Mouse (Mus musculus) testis, postnatal 14 days (tissue): ENCODE measurements at regions not wholly inside any gene's neighbourhood (a gene's known extent, or its start where the extent isn't known, plus 50 kb on each side); places are given as distances from the start of the nearest gene placed in this dataset.

ENCODE experiments used
- DNase-seq: peaks from one replicate; pipeline ENCODE4 v3.0.0; 2021; ENCODE audit warnings: low spot score

GRCm38 (mm10) chr12:27140335-27140702 is 202.1 kb downstream of the Sox11 start:
- no peak for DNase-seq

DNA sequence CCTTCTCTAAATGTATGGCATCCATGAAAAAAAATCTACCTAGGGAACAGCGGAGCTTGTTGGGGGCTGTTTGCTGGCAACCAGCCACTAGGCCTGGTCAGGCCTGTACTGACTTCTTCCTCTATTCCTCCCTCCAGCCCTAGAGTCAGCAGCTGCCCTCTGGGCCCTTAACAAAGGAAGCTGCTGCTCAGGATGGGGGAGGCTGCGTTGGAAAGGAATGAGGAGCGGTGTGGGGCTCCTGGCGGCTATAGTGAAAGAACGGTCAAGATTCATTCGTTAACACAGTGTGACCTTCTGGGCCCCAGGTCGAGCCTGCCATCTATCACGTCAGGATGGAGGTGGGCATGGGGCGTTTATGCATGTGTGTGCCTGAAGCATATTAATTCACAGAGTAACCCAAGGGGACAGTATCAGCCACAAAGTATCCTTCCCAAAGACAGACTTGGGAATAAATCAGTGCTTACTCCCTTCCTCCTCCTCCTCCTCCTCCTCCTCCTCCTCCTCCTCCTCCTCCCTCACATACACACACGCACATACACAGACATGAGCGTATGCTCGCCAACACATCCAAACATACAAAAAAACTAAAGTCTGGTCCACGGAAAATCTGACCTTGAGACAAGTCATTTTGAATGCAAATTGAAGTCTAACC is 202.6 kb downstream of the Sox11 start:
- DNase-seq: no peak

DNA sequence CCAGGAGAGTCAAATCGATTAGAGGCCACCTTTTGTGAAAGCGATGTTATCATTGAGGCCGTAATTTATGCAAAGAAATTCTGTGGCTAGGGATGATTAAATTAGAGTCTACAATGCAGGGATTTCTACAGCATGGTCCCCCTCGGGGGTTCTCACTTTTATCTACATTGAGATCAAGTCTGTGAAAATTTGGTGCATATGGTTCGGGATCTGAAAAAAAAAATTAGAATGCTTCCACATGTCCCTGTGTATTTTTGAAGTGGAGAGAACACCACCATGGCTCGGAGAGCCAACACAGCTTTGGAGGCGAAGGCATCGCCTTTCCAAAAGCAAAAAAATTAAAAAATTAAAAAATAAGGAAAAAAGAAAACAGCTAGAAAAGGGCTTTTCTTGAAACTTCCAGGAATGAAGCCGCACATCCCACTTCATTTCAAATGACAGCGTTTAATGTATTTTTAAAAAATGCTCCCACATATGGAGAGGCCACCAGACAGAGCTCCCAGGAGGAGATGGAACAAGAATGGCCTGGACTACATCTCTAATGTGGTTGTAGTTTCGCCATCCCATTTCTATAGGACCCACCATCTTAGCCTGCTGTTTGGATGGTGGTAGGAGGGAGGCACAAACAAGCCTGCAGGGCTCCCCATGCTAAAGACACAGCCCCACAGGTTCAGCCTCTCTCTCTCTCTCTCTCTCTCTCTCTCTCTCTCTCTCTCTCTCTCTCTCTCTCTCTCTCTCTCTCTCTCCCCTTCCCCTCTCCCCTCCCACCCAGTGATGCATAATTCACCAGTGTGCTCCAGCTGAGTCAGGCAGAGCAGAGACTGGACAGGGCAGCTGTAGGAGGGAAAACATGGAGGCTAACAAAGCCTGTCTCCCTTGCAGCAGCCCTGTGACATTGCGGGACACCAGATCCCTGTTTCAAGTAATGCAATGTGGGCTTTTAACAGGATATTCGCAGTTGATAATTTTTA is 203.4 kb downstream of the Sox11 start:
- DNase-seq: no peak

DNA sequence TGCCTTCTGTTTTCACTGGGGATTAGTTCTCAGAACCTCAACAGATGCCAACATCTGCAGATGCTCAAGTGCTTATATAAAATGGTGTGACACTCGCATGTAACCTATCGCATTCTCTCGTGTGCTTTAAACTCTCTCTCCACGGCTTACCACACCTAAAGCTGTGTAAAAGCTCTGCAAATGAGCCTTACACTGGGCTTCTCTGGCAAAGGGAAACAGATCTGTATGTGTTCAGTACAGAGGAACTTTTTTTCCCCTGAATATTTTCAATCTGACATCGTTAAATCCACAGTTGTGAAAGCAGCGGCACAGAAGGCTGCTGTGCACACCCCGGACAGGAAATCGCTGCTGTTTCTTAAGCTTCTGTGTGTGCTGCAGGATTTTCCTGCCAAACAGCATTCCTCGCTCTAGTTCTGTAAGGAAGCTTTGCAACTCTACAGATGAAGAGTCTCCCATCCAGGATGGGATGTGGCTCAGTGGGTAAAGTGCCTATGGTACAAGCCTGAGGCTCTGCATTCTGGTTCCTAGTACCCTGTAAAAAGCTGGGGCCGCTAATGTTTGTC is 206.3 kb downstream of the Sox11 start:
- DNase-seq: no peak

GRCm38 (mm10) chr12:27130544-27130943 is 211.8 kb downstream of the Sox11 start:
- no peak for DNase-seq

- no peak for DNase-seq
Measured at GRCm38 (mm10) chr12:27127054-27127605, 215.2 kb downstream of the Sox11 start.

GRCm38 (mm10) chr12:27118581-27118980 is 223.8 kb downstream of the Sox11 start:
- no peak for DNase-seq

DNA sequence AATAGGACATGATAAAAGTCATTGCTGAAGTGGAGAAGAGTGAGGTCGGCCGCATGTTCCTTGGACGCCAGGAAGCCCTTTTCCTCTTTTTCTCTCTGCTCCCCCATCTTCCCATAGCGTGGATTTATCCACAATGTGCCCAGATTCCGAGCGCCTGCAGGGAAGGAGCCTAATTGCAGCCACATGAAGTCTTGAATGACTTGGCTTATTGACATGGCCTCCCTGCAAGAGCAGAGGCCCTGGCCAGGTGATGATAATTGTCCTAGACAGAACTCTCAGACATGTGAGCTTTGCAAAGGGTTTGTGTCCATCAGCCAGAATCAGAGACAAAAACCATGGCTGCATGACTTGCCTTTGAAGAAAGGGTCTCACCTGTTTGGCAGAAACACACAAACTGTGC is 227.0 kb downstream of the Sox11 start:
- no peak for DNase-seq

DNA sequence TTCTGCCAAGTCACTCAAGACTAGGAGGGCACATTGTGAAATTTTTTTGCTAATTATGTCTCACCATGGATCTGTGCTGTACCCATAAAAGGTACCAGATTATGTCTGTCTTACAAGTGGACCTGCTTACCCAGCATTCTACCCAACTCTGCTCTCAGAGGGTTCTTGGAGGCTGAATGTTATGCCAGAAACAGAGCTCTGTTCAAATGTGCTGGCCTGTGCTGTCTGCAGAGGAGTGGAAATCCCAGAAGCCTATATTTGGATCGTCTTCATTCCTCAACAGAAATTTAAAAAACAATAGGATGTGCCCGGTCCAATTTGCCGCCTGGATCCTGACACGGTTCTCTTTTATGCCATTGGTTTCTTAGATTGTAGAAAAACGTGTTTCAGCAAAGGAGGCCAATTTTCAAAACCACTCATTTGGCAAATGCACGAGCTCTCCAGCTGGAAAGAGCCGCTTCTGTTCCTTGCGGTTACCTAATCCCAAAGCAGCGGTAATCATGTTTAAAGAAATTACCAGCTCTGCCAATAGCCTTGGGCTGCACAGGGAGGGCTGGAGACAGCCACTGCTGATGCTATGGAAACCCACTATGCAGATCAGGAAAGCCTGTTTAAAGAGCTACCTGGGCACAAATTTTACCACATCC is 237.3 kb downstream of the Sox11 start:
- no peak for DNase-seq

DNA sequence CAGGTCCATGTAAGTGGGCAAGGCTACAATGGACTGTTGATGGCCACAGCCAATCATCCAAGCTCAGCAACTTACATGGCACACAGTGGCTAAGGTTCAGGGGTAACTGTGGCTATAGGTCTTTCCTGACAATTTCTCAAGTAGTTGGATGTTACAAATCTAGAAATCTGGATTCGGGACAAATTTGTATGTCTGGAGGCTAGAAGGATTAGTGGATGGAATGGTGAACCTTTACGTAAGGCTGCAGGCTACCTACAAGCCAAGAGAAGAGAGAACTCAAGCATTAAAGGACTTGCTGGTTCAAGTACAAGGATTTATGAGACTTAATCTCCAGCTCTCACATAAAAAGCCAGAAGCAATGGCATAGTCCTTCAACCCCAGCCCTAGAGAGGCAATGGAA is 239.4 kb downstream of the Sox11 start:
- DNase-seq: no peak

- DNase-seq: no peak
Measured at GRCm38 (mm10) chr12:27089206-27089605, 253.2 kb downstream of the Sox11 start.

GRCm38 (mm10) chr12:27085890-27086289 is 256.5 kb downstream of the Sox11 start:
- no peak for DNase-seq

- no peak for DNase-seq
Measured at GRCm38 (mm10) chr12:27083645-27084550, 258.5 kb downstream of the Sox11 start.

DNA sequence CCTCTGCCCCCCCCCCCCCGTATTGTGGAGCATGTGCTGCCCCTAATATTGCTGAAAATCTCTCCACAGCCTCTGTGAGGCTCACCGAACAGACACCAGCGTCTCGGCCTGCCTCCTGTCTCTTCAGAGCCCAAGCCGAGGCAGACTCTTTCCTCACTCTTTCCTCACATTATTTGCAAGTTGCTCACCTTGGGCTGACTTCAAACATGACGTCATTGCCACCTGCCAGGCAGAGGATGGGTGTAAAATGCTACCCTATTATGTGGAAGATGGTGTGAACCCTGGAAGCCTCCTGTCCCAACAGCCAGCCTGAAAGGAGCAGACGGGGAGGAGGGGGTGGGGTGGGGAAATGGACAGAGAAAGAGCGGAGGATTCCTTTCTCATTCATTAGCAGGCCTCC is 259.3 kb downstream of the Sox11 start:
- no peak for DNase-seq

DNA sequence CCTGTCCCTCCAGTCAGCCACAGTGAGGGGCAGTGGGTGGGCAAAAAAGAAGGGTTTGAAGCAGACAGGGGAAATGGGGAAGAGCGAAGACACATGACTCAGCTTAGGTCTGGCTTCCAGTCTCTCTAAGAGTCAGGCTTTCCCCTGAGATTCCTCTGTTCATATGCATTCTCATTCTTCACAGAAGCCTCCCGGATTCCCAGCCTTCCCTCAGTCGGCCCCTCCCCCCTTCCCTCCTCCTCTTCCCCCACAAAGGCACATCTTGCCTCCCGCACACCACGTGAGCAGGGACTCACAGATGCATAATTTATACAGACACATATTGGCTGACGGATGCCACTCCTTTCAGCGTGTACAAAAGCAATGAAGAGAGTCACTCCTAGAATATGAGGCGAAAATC is 259.8 kb downstream of the Sox11 start:
- no peak for DNase-seq

GRCm38 (mm10) chr12:27076107-27076738 is 266.2 kb downstream of the Sox11 start:
- no peak for DNase-seq

GRCm38 (mm10) chr12:27065011-27065517 is 277.3 kb downstream of the Sox11 start:
- no peak for DNase-seq

- DNase-seq: no peak
Measured at GRCm38 (mm10) chr12:27063518-27063917, 278.9 kb downstream of the Sox11 start.

DNA sequence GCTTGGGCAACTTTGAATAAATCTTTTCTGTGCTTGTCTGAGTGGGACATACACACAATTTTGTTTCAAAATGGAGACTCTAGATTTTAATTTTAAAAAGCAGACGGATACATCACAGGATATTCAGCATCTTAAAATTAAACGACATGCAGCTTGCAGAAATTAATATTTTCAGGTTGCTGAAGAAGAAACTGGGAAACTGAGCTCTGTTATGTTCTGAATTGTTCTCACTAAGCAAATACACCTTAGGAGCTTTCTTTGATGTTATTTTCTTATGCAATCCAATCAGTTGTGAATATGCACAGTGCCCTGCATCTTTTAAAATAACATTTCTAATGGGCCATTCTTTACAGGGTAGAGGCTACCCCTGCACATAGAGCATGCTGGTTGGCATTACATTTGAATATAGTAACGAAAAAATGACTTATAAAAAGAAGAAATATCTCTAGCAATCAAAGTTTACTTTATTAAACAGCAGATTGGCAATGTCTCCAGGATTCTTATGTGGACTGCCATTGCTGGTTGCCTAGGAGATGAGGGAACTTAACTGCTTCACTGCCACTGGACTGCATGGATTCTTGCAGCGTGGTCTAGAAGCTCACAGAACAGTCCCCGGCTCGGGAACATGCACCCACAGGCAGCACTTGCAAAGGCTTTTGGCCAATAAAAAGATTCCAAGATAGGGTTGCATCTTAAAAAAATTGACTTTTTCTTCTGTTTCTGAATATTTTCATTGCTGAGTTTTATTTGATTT is 279.7 kb downstream of the Sox11 start:
- no peak for DNase-seq

DNA sequence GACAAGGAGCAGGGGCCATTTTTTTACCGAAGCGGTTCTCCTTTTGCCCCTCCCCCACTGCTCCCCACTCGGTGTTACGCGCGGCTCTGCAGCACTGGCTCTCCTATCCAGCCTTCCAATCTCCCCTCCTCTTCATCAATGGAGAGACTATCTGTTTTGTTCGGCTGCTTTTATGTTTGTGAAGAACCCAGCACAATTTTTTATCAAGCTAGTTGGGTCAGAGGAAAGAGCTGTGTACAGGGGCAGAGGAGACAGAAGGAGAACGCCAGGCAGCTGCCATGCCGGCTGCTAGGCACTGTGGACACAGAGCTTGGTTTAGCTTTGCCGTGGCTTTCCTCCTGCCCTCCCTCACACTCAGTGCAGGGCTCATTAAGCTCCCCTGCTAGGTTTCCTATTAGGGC is 280.3 kb downstream of the Sox11 start:
- DNase-seq: no peak
